Mouse (Mus musculus): Measurements from ENCODE around the gene Inka1.

Inka1 gene

DNA sequence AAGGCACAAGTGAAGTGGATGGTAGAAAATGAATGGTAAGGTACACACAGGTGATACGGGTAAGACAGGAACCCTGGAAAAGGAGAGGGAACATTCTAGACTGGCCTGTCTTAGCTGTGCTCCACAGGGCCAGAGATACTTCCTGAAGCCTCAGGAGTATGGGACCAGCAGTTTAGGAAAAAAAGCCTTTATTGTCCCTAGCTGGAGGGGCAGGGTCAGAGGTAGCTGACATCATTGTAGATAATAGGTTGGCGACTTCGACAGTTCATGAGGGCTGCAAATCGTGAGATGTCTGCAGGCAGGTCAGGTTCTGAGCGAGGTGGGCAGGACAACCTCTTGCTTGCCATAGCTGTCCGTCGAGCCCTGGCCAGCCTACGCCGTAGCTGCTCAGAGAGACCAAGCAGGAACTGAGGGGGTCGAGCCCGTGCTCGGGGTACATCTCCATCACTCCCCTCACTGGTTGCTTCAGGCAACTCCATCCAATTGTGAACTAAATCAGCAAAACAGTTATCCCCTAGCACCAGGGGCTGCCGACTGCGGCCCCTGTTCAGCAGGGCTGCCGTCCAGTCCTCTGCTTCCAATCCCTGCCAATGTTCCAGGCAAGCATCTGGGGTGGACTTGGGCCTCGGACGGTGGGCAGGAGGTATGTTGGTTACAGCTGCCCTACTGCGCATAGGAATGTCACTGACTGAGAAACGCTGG lies 1.5 kb downstream of the Inka1 start:
- DNase-seq (ENCODE audit: extremely low spot score, low read depth, low spot score): no peak

DNA sequence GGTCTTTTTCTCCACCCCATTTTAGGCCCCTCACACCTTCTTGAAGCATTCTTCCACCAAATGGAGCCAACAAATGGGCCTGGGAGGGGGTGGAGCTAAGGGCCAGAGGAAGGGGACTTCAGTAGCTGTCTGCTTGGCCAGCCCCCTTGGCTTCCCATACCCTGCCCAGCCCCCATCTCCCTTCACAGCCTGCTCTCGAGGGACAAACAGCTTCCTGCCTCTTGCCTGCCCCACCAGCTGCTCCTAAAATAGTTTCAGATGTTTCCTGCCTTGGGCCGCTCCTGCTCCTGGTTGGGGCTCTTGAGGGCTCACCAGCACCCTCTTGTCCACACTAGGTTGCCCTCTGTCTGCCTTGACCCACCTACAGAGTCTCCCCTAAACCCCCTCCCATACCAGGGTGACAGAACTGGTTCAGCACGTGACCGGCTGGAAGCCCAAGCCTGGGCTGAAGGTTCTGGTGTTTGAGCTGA lies 2.2 kb downstream of the Inka1 start:
- peak; percentile 74 for DNase-seq (ENCODE audit: extremely low spot score, low read depth, low spot score)

GRCm38 (mm10) chr9:107982681-107983346 lies 2.9 kb downstream of the Inka1 start, which contains the start of gene Gm20661:
Gene Gm20661, plus strand, starts transcription at chr9:107983058.
- DNase-seq (ENCODE audit: extremely low spot score, low read depth, low spot score): no peak

DNA sequence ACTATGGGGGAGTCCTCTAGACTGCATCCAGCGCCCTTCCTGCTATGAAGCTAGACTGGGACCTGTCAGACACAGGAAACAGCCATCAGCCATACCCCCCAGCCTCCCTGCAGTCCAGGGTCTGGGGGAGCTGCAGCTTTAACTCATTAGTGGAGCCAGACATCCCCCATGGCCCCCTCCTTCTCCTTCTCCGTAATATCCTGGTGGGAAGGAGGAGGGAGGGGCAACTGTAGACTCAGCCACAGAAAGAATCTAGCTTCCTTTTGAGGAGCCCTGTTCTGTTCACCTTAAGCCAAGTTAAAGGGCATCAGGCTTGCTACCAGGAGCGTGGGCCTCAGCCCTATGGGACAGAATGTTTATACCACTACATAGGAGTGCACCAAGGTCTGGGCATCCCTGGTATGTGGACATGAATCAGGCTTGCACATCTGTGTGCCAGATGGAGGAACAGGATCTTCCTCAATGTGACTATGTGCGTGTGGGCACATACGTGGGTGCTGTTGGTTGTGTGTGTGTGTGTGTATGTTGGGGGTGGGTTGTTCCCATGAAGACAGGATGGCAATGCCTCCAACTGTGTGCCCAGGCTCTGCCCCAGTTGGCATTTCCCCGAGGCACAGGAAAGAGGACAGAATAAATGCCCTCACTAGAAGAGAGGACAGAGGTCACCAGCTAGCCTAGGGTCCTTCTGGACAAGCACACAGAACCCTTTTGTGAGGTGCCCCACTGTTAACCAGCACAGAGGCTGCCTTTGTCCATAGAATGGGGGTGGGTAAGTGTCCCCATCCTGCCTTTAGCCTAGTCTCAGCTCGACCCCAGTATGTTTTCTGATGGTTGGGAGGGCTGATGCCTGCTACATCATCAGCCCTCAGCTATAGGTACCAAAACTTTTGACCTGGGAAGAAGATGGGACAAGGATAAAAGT lies 3.7 kb downstream of the Inka1 start:
- peak; percentile 77 for DNase-seq (ENCODE audit: extremely low spot score, low read depth, low spot score)

GRCm38 (mm10) chr9:107978815-107979214 lies 6.9 kb downstream of the Inka1 start:
- no peak for DNase-seq (ENCODE audit: extremely low spot score, low read depth, low spot score)

- DNase-seq (ENCODE audit: extremely low spot score, low read depth, low spot score): no peak
Measured at GRCm38 (mm10) chr9:107975399-107976386, 10.0 kb downstream of the Inka1 start, which contains the start of gene Uba7. Gene Uba7, plus strand, starts transcription at chr9:107975505.

DNA sequence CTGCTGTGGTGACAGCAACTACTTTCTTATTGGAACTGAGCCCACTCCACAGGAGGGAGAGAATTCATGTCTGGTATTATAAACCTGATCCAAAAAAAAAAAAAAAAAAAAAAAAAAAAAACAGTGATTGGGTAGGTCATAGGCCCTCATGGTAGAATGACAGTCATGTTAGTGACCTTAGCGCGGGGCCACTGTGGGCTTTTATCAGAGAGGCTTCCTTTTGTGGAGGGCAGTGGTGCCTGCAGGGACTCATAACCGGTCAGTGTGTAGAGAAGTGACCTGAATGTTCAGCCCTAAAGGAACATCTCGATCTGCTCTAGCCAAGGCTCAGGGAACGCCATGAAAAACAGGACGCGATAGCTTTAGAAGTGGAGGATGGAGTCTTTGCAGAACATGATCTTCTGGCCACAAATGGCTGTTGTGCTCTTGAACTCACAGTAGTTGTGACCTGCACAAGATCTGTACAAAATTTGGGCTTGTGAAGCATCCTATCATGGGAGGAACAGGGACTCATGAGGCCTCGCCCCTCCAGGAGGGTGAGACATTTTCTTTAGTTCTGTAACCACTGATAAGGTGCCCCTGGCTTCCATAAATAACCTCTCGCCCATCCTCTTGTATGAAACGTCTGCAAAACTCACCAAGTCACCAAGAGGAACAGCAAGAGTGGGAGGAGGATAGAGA lies 11.0 kb downstream of the Inka1 start:
- no peak for DNase-seq (ENCODE audit: extremely low spot score, low read depth, low spot score)

GRCm38 (mm10) chr9:107971690-107972541 lies 13.8 kb downstream of the Inka1 start:
- DNase-seq (ENCODE audit: extremely low spot score, low read depth, low spot score): no peak

DNA sequence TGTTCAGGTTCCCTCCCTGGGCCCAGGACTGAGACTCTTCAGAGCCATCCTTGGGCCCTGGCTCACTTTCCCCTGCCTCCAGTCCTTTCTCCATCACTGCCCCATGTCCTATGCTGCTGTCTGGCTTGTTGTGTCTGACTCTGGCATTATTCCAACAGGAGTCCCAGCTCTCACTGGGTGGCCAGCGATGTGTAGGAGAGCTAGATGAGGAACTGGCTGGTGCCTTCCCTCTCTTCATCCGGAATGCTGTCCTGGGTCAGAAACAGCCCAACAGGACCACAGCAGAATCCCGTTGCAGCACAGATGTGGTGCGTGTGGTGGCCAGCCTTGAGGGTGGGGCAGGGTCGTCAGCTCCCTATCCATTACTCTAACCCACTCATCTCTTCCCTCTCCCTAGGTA lies 15.4 kb downstream of the Inka1 start:
- no peak for DNase-seq (ENCODE audit: extremely low spot score, low read depth, low spot score)

GRCm38 (mm10) chr9:107968531-107968930 lies 17.1 kb downstream of the Inka1 start:
- DNase-seq (ENCODE audit: extremely low spot score, low read depth, low spot score): no peak

GRCm38 (mm10) chr9:107967437-107967836 lies 18.2 kb downstream of the Inka1 start:
- DNase-seq (ENCODE audit: extremely low spot score, low read depth, low spot score): no peak

DNA sequence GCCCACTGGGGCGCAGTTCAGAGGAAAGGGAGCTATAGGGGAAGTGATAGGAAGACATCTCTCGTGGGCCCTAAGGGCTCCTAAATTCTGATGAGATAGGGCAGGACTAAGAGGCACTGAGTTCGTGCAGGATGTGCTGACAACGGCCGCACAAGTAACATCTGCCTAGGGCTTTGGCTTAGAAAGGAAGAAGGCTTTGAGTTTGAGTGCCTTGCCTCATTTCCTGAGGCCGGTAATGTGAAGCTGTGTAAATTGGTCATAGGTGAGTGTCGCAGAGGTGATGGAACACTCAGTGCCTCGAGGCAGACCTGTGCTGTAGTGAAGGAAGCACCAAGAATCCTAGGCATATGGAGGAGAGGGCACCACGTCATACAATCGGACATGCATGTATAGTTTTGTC lies 19.0 kb downstream of the Inka1 start:
- DNase-seq (ENCODE audit: extremely low spot score, low read depth, low spot score): no peak

GRCm38 (mm10) chr9:107964681-107965080 lies 21.0 kb downstream of the Inka1 start:
- DNase-seq (ENCODE audit: extremely low spot score, low read depth, low spot score): no peak

GRCm38 (mm10) chr9:107963700-107964099 lies 22.0 kb downstream of the Inka1 start:
- DNase-seq (ENCODE audit: extremely low spot score, low read depth, low spot score): no peak

DNA sequence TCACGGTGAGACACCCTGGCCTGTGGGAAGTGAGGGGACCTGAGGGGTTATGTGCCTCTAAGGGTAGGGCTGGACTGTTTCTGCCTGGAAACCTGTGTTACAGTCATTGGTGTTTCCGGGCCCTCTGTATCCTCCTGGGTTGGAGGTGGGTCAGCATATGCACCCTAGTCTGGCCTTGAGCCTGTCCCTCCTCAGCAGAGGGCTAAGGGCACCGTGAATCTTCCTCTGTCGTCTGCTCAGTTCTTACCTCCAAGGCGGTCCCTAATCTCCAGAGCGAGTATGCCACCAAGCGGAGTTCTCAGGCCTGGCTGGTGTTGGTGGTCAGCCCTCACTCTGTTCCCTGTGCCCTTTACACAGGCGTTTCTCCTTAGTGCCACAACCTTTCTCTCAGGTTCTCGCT lies 22.8 kb downstream of the Inka1 start:
- no peak for DNase-seq (ENCODE audit: extremely low spot score, low read depth, low spot score)

- no peak for DNase-seq (ENCODE audit: extremely low spot score, low read depth, low spot score)
Measured at GRCm38 (mm10) chr9:107961881-107962280, 23.8 kb downstream of the Inka1 start.

- DNase-seq (ENCODE audit: extremely low spot score, low read depth, low spot score): no peak
Measured at GRCm38 (mm10) chr9:107961351-107961762, 24.3 kb downstream of the Inka1 start.

DNA sequence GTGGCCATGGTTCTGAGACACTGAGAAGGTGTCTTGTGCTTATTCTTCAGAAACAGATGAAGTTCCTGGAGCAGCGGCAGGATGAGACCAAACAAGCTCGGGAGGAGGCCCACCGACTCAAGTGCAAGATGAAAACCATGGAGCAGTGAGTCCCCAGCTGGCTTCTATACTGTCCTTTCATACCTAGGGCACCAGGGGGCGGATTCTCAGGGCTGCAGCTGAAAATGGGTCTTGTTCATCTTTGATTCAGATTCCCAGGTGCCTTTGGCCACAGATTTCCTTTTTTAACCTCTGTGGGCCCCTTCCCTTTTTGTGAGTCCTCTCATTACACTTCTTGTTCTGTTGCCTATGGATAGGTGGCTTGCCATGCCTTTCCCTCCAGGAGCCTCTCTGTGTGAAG lies 24.8 kb downstream of the Inka1 start:
- no peak for DNase-seq (ENCODE audit: extremely low spot score, low read depth, low spot score)

- DNase-seq (ENCODE audit: extremely low spot score, low read depth, low spot score): no peak
Measured at GRCm38 (mm10) chr9:107959896-107960295, 25.8 kb downstream of the Inka1 start.

Data from hindlimb bud, embryonic 11.5 days (tissue).